Mouse (Mus musculus): ENCODE results near the gene Mfsd1.

The Mfsd1 gene

DNA sequence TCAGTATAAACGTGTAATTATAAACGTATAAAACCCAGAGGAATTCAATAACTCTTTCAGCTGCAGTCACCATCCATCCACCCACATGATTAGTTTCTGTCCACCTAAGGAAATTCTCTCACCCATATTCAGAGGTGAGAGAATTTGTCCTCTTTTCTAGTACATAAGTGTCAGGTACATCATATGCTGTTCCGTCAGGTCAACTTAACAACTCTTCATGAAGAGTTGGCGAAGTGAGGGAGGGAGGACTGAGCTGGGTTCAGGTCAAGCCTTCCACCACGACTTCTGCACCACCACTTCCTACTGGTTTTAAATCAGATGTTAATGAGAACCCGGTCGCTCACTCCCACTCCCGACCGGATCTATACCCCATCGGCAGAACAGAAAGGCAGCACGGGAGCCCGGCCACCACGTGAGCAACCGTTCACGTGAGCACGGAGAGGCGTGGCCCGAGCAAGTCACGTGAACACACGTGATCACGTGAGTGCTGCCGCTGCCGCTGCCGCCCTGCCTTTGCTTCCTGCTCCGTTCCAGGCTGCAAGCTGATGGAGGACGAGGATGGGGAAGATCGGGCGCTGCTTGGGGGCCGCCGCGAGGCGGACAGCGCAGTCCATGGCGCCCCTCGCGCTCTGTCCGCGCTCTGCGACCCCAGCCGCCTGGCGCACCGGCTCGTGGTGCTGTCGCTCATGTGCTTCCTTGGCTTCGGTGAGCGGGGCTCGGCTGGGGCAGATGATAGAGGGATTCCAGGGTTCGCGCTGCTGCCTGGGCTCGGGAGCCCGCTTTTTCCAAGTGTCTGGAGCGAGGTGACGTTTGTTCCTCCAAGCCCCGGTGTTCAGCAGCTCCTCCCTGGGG, at the start of gene Mfsd1:
Gene Mfsd1 (plus strand): TSS at position 469 of the 852 bp plus-strand sequence.
- peak; percentile 89 to 90 for DNase-seq

DNA sequence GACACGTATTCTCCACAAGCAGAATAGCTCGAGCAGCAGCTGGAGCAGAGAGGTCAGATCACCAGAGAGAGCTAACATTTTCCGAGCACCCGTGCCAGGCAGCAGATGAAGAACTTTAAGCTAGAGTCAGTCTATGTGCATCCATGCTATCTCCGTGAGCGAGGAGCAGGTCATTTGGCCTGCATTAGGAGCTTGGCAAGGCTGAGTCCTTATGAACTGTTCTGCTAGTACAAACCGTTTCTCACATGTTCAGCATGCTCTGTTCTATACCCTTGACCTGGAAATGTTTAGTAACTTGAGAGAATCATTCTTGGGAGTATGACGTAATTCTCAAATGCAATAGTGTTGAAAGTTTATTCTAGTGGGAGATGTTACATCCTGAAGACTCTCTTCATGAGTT, 38.9 kb upstream of the Mfsd1 start:
- DNase-seq: no peak

DNA sequence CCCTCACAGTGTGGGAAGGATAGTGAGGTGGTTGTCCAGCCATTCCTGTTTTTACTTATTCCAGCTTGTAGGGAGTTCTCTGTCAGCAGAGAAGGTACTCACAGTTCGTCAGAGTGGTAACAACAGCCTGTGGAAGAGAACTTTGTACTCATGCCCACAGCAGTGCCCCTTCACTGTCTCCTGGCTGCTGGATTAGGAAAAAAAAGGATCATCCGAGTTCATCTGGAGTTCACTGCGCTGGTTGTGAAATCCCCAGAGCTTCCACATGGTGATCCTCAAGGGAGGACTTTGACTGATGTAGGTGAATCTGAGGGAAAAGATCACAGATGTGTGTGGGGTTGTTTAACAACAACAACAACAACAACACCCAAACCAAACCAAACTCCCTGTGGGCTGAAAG, 31.3 kb upstream of the Mfsd1 start:
- no peak for DNase-seq

DNA sequence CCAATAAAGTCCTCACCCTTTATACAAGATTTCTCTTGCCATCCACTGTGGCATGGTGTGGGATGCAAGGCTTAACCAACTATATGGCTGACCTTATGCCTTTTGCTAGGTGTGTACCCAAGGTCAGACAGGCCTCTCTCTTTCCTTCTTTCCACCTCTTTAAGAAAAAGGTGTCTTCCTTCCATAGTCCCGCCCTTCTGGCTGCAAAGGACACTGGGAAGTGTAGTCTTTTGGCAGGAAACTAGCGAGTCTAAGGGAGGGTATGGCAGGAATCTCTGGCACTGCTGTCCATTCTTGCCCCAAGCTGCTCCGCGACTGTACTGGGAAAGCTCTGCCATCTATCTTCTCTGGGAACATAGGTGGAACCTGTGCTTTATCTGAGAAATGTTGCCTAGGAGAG, 29.3 kb upstream of the Mfsd1 start:
- DNase-seq: peak in 1 of 2 experiments; percentile 26

DNA sequence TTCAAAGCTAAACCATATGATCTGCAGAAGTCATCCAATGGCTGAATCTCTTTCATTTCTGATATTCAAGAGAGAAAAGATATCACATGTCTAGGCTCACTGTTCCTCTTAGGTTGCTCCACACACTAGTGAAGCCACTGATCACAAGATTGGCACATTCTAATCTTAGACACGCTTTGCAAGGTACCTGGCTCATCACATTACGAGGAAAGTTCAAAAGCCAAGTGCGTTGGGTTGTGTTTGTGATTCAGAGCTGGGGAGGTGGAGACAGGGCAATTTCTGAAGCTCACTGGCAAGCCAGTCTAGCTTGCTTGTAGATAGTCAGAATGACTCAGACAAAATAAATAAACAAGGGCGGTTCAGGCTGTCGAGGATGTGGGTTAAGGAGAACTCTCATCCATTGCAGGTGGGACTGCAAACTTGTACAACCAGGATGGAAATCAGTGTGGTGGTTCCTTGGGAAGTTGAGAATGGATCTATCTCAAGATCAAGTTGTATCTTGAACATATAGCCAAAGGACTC, 28.6 kb upstream of the Mfsd1 start:
- DNase-seq: no peak

DNA sequence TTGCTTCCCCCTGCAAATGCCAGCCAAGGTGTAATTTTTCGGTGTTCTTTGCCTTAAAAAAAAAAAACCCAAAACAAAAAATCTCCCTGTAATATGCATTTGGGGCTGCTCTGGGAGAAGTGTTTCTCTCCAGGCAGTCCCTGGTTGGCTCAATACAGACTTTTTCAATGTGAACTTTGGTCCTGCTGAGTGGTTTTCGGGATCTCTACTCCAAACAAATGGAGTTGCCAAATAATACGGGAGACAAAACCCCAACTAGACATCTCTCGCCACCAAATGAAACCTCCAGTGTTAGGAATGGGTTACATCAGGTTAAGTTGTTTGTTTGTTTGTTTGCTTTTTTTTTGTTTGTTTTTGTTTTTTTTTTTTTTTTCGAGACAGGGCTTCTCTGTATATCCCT, 27.3 kb upstream of the Mfsd1 start:
- DNase-seq: no peak

DNA sequence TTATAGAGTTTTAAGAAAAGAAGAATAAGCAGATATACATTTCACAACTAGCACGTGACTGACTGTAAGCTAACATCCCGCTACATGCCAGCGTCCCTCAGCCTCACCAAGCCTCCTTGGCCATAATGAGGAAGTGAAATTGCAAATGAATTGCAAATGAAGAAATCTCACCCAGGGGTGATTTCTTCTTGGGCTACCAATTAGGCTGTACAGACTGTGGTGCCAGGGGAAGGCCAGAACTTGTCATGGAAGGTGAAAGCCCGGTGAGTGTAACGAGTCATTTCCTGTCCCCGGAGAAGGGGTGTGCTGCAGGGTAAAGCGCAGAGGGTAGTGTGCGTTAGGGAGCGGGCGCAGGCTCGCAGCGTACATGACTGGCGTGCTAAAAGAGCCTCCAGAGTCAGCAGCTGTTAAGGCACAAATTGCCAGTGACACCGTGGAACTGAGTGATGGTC, 25.3 kb upstream of the Mfsd1 start:
- DNase-seq: peak; percentile 79 to 82

DNA sequence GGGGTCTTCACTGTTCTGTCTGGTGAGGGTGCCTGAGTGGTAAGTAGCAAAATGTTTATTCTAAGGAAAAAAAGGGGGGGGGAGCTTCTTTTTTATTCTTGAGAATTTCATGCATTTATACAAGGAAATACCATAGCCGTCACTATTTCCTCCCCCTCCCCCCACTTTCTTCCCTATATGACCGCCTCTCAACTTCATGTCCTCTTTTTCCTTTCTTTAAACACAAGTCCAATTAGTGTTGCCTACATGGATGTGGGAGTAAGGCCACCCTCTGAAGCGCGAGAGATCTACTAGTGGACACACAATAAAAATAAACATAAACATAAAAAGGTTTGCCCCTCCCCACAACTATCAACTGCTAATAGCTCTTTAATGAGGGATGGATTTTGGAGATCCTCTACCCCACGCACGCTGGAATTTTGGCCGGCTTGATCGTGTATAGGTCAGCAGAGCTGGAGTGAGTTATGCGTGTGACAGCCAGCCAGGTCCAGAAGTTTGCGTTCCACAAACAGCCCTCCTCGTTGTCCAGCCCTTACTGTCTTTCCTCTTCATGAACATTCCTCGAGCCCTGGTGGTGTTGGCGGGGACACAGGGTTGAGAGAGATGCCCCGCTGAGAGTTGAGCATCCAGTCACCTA, 24.7 kb upstream of the Mfsd1 start:
- no peak for DNase-seq

DNA sequence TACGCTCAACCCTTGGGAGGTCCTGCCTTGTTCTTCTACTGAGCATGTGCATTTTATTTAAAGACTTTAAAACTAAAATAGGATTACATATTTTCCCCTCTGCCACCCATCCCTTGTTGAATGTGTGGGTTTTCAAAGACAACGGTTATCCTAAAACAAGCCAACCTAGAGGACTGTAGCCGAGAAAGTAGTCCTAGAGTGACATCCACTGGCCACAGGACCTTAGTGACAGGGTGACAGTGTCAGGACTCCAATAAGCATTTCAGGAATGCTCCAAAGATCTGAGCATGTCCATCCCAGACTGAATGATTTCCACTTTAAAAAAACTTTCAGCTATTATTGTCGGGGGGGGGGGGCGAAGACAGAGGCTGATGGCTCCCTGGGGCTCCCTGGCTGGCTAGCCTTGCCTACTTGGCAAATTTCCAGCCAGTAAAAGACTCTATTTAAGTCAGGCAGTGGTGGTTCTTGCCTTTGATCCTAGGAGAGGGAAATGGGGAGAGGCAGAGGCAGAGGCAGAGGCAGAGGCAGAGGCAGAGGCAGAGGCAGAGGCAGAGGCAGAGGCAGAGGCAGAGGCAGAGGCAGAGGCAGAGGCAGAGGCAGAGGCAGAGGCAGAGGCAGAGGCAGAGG, 17.7 kb upstream of the Mfsd1 start:
- DNase-seq: peak; percentile 59 to 65

DNA sequence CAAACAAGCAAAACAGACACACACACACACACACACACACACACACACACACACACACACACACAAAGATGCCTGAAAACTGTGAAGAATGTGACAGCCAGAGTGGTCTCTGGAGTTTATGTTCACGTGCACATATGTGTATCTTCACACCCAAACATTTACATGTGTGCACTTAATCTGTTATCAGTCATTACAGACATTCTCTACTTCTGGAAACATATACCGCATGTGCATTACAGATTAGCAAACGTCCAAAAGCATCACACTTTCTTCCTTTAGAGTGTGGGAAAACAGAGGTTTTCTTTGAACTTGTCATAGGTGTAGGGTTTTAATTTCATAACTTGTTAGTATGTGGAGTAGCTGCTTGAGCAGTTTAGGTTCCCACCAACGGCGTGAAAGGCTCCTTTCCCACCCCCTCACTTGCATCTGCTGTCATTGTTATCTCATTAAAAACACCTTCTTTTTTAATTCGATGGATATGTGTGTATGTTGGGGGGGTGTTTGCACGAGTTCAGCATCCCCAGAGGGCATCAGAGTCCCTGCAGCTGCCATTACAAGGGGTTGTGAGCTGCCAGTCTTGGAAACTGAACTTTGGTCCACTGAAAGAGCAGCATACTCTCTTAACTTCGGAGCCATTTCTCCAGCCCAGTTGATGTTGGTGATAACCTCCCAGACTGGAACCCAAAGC, 16.9 kb upstream of the Mfsd1 start:
- no peak for DNase-seq

DNA sequence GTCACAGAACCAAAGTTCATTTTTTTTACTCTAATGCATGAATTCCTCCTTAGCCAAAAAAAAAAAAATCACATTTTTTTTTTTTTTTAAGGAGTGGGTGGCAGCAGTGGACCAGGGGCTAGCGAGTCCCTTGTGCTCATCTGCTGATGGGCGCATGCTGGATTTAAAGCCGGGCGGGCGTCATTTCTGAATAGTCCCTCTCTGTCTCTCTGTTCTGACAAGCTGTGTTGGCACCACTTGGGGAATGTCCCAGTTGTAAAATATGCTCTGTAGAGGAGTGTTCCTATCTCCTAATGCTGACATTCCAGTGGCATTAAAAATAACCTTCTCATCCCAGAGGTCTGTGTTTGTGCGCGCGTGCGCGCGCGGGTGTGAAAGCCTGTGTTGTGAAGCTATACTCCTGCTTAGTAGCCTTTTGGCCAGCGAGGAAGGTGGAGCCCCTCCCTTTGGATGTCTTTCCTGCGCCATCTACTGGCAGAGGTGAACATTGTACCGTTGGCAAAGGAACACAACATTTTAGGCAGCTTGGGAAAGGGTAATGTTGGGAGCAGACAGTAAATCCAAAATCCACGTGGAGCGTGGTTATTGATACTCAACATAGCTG, 14.4 kb upstream of the Mfsd1 start:
- DNase-seq: peak; percentile 74 to 76

DNA sequence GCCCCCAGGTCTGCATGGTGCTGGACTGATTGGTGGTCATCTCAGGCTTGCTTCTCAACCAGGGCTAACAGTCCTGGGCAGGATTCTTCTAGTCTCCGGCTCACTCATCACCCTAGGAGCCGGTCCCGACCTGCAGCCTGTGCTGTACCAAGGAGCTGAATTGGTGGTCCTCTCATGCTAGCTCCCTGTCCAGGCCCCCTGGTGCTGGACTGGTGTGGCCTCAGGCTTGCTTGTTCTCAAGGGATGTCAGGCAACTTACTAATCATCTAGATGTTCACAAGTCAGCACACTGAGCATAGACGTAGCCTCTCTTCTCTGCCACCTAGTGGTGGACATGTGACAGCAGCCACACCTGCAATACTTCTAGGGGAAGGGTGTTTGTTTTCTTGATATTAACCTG, 9.6 kb upstream of the Mfsd1 start:
- DNase-seq: peak; percentile 50 to 57

DNA sequence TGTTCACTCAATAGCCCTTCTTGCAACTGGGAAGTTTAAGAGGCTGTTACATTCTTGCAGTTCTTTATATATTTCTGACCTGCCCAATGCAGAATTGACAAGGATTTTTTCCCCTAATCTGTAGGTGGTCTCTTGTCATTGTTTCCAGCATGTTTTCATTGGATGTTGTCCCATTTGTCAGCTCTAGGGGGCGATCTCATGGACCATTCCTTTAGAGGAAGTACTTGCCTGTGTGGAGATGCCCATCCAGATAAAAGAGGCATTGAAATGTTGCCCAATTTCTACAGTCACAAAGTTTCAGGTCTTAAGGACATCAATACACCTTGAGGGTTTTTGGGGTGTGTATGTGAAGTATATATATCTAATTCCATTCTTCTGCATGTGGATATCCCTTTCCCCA, 9.0 kb upstream of the Mfsd1 start:
- peak; percentile 21 to 37 for DNase-seq

DNA sequence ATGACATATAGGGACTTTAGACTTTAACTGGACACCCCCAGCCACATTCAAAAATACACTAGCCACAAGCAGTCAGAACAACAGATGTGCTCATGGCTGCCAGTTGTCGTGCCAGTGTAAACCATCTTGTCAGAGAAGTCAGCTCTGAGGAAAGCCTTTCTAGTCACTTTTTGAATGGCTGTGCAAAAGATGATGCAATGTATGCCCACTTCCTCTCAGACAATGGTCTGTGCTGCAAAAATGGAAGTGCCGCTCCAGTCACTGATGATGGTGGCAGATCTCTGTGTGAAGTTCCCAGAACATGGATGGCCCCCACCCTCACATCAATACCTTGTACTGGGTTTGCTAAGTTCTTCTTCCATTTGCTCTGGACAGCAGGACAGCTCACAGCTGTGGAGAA, 6.3 kb upstream of the Mfsd1 start:
- no peak for DNase-seq

DNA sequence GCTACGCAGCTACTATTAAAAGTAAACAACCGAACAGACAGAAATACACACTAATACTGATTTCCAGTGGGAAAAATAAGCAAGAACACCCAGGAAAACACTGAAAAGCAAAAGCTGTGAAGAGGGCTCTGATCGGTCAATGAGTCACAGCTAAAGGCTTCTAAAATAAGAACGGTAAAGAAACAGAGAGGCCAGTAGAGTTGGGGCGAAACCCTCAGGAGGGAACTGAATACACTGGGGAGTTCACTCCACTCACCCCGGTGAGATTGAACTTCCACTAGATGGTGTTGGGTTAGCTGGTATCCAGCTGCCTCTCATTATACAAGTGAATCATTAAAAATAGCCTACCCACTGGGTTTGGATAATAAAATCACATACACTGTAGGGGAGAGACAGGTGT, 5.8 kb upstream of the Mfsd1 start:
- DNase-seq: no peak

DNA sequence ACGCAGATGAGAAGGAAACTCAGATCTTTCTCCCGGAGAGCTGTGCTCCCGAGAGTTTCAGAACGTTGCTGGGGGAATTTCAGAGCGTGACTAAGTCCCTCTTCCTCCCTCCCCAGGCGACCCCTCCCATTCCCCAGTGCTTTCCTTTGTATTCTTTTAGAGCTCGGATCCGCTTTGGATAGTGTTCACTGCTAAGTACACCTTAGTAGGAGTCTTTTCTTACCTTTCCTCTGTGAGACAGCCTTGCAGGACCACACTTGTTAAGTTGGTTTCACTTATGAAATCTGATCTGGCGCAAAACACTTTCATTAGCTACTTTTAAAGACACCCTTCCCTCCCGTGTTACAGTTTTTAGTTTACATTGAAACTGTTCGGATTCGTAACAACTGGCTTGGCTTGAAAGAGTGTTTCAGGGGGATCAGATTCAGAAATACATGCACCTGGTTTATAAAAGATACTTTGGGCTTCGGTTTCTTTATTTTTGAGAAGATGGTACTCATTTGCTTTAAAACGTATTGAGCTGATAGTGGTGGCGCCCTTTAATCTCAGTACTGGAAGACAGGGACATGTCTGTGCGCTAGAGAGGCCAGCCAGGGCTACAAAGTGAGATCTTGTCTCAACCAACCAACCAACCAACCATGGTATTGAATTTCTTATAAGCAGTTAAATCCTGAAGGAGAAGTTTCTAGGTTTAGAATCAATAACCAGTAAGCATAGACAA, 744 bp downstream of the Mfsd1 start:
- peak in 1 of 2 experiments; percentile 17 for DNase-seq

DNA sequence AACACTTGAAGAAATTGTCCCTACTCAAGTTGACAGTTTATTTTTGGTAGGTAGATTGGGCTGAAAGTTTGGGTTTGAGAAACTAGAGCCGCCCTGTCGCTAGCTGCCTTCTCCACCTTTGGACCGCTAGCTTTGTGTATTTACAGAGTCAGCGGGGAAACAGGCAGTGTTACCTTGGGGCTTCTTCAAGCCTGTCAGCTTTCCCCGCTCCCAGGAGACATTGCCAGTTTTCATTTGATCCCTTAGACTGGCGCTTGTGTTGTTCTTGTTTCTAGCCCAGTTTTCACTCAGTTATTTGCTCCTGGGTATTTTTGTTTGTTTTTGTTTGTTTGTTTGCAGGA, 1.3 kb downstream of the Mfsd1 start:
- no peak for DNase-seq

DNA sequence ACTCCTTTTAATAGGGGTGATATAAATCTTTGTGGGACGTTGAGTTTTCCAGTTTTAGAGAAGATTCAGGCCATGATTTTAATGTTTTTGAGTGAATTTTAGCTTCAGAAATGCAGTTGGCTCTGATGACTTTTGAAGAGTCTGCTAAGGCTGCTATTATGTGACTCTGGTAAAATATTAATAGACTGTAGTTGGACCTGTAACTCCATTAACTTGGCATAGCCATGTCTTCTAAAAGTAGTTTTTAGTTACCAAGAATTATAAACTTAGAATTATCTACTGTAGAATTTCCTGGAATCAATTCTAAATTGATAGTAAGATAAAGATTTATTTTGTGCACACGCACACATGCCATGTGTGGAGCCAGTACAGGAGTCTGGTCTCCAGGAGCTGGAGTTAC, 4.0 kb downstream of the Mfsd1 start:
- no peak for DNase-seq

DNA sequence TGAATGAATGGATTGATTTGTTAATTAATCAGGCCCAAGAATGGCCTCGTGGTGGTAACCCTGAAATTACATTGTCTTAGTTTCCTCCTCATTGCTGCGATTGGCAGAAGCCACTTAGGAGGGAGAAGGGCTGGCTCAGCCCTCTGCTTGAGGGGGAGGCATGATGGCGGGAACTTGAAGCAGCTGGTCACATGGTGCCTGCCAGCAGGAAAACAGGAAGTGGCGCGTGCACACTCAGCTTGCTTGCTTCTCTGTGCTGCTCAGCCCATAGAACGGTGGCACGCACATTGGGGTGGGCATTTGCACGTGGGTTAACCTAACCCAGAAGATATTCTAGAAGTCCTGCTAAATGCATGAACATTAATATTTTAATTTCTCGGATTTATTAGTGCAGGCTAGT, 4.9 kb downstream of the Mfsd1 start:
- peak in 1 of 2 experiments; percentile 17 for DNase-seq

DNA sequence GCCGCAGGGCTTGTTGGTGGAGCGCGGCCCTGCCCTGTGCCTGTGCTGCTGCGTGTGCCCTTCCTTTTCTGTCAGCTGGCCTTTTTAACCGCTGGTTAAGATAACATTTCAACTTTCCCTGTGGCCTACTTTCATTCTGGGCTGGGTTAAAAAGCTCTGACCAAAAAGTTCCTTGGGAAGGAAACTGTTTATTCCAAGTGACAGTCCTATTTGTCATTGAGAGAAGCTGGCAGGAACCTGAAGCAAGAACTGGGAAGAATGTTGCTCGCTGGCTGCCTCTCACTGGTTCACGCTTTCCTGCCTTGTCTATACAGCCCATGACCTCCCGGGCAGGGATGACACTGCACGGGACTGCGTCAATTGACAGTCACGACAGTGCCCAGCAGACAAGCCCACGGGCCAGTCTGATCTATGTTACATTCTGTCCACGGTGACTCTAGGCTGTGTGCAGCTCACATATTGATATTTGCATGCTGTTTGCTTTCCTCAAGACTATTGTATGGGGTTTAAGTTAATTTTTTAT, 19.1 kb downstream of the Mfsd1 start:
- no peak for DNase-seq

DNA sequence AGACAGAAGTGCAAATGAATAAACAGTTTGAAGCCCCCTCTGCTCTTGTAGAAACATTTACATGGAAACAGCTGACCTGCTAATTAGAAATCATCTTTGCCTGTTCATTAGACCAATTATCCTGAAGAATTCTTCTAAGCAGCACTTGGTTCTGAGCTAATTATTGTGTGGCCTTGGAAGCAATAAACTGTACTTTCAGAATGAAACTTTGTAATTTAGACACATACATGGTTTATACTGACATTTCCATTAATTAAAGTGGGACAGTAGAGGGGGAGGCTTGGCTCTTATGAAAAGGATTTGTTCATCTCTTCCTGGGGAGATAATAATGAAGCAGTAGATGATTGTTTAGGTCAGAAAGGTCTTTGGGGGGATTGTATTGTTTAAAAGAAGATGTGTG, 35.7 kb downstream of the Mfsd1 start:
- no peak for DNase-seq

DNA sequence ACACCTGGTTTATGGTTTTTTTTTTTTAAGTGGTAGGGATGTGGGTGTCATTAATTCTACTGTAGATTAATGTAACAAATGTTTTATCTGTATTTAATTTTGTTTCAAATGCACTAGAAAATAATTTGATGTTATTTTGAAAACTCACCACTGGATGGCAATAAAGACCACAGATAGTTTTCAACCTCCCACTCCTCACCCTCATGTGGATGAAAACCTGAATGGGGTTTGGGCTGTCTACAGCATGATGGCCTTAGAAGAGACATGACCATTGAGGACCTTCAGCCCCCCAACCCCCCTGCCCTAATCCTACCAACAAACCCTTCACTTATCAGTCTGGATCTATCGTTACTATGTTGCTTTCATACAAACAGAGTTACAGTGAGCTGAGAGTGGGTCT, 42.1 kb downstream of the Mfsd1 start:
- no peak for DNase-seq
